Mouse (Mus musculus) kidney, adult 18-20 months (tissue): ENCODE data around the gene Osbpl11.
"Not testable (repeated sequence)": the region's sequence is repeated elsewhere in the genome, so short reads cannot be mapped to it uniquely, and the experiment has no call there.

Experiments used
- DNase-seq: peaks from one replicate; pipeline ENCODE4 v3.0.0; 2021

The Osbpl11 gene

GRCm38 (mm10) chr16:33184901-33185260 is at the start of gene Osbpl11:
Gene Osbpl11, plus strand, starts transcription at chr16:33185071.
- peak; percentile 98 for DNase-seq

- no peak for DNase-seq
Observed at GRCm38 (mm10) chr16:33135167-33135566, 49.7 kb upstream of the Osbpl11 start.

- not testable (repeated sequence) for DNase-seq
Observed at GRCm38 (mm10) chr16:33139061-33139460, 45.8 kb upstream of the Osbpl11 start.

- DNase-seq: no peak
Observed at GRCm38 (mm10) chr16:33141758-33142280, 43.1 kb upstream of the Osbpl11 start.

GRCm38 (mm10) chr16:33143452-33143851 is 41.4 kb upstream of the Osbpl11 start:
- no peak for DNase-seq

GRCm38 (mm10) chr16:33146185-33146584 is 38.7 kb upstream of the Osbpl11 start:
- DNase-seq: no peak

GRCm38 (mm10) chr16:33148135-33148534 is 36.7 kb upstream of the Osbpl11 start:
- DNase-seq: no peak

- not testable (repeated sequence) for DNase-seq
Observed at GRCm38 (mm10) chr16:33150875-33151274, 34.0 kb upstream of the Osbpl11 start.

GRCm38 (mm10) chr16:33151558-33151957 is 33.3 kb upstream of the Osbpl11 start:
- DNase-seq: no peak

GRCm38 (mm10) chr16:33154992-33155391 is 29.9 kb upstream of the Osbpl11 start:
- DNase-seq: peak; percentile 26

- DNase-seq: no peak
Observed at GRCm38 (mm10) chr16:33158006-33158405, 26.9 kb upstream of the Osbpl11 start.

- DNase-seq: no peak
Observed at GRCm38 (mm10) chr16:33158590-33159071, 26.2 kb upstream of the Osbpl11 start.

- no peak for DNase-seq
Observed at GRCm38 (mm10) chr16:33159363-33159762, 25.5 kb upstream of the Osbpl11 start.

GRCm38 (mm10) chr16:33163330-33164090 is 21.4 kb upstream of the Osbpl11 start:
- no peak for DNase-seq

GRCm38 (mm10) chr16:33166284-33166683 is 18.6 kb upstream of the Osbpl11 start:
- DNase-seq: peak; percentile 46

GRCm38 (mm10) chr16:33167537-33167936 is 17.3 kb upstream of the Osbpl11 start:
- no peak for DNase-seq

- no peak for DNase-seq
Observed at GRCm38 (mm10) chr16:33169471-33170034, 15.3 kb upstream of the Osbpl11 start.

GRCm38 (mm10) chr16:33170716-33171587 is 13.9 kb upstream of the Osbpl11 start:
- DNase-seq: peak; percentile 70

GRCm38 (mm10) chr16:33171800-33172199 is 13.1 kb upstream of the Osbpl11 start:
- no peak for DNase-seq

- DNase-seq: no peak
Observed at GRCm38 (mm10) chr16:33173151-33173550, 11.7 kb upstream of the Osbpl11 start.

- no peak for DNase-seq
Observed at GRCm38 (mm10) chr16:33174695-33175094, 10.2 kb upstream of the Osbpl11 start.

- DNase-seq: not testable (repeated sequence)
Observed at GRCm38 (mm10) chr16:33176831-33177230, 8.0 kb upstream of the Osbpl11 start.

- no peak for DNase-seq
Observed at GRCm38 (mm10) chr16:33177722-33178121, 7.1 kb upstream of the Osbpl11 start.
